Mouse (Mus musculus) ES-CJ7 (cell line): Measurements from ENCODE around the gene Rpl13a.
"Not testable (repeated sequence)": the region's sequence is repeated elsewhere in the genome, so short reads cannot be mapped to it uniquely, and the experiment has no call there.

Experiments used
- DNase-seq: peaks from one replicate; pipeline ENCODE4 v3.0.0; 2011; ENCODE audit warnings: low read depth, low spot score

Gene Rpl13a

GRCm38 (mm10) chr7:45135370-45135769 lies 6.8 kb upstream of the Rpl13a start:
- DNase-seq = no peak

- peak; percentile 97 for DNase-seq
These were observed 6.0 kb upstream of the Rpl13a start for GRCm38 (mm10) chr7:45134544-45135026.

GRCm38 (mm10) chr7:45133446-45134159 lies 5.0 kb upstream of the Rpl13a start:
- peak; percentile 87 for DNase-seq

GRCm38 (mm10) chr7:45131850-45132249 lies 3.3 kb upstream of the Rpl13a start:
- no peak for DNase-seq

- DNase-seq = peak; percentile 67
These were observed 1.4 kb upstream of the Rpl13a start for GRCm38 (mm10) chr7:45129776-45130512.

GRCm38 (mm10) chr7:45129318-45129717 lies 757 bp upstream of the Rpl13a start:
- DNase-seq = no peak

- no peak for DNase-seq
These were observed 799 bp downstream of the Rpl13a start for GRCm38 (mm10) chr7:45127700-45128224.

- DNase-seq = no peak
These were observed 1.5 kb downstream of the Rpl13a start for GRCm38 (mm10) chr7:45126844-45127699.

GRCm38 (mm10) chr7:45126147-45126843 lies 2.3 kb downstream of the Rpl13a start:
- DNase-seq = no peak

GRCm38 (mm10) chr7:45125649-45126048 lies 2.9 kb downstream of the Rpl13a start:
- DNase-seq = not testable (repeated sequence)

GRCm38 (mm10) chr7:45125144-45125600 lies 3.4 kb downstream of the Rpl13a start:
- DNase-seq = peak; percentile 83

GRCm38 (mm10) chr7:45124224-45125143 lies 4.1 kb downstream of the Rpl13a start, which contains the start of gene Rps11:
TSS of gene Rps11 (minus strand) at chr7:45124439.
- peak; percentile 100 for DNase-seq

GRCm38 (mm10) chr7:45123186-45123570 lies 5.4 kb downstream of the Rpl13a start:
- DNase-seq = peak; percentile 58

- DNase-seq = no peak
These were observed 5.9 kb downstream of the Rpl13a start for GRCm38 (mm10) chr7:45122561-45123185.

GRCm38 (mm10) chr7:45121966-45122365 lies 6.6 kb downstream of the Rpl13a start:
- DNase-seq = no peak

GRCm38 (mm10) chr7:45121404-45121803 lies 7.2 kb downstream of the Rpl13a start:
- peak; percentile 77 for DNase-seq

GRCm38 (mm10) chr7:45119780-45120709 lies 8.5 kb downstream of the Rpl13a start:
- no peak for DNase-seq

GRCm38 (mm10) chr7:45118336-45118735 lies 10.2 kb downstream of the Rpl13a start:
- DNase-seq = peak; percentile 62
